Mouse (Mus musculus) 416B (cell line): Measurements from ENCODE around the gene Sgpp2.
A peak's percentile ranks its signal among the peaks of the same experiment; 100 is the strongest.

Experiments used
- DNase-seq: peaks from one replicate; pipeline ENCODE4 v3.0.0; 2011; ENCODE audit warnings: low read depth

Sgpp2 gene

GRCm38 (mm10) chr1:78338212-78338611, 28.1 kb downstream of the Sgpp2 start:
- no peak for DNase-seq

GRCm38 (mm10) chr1:78339941-78340340, 29.8 kb downstream of the Sgpp2 start:
- DNase-seq: no peak

- DNase-seq: no peak
These were observed 30.4 kb downstream of the Sgpp2 start for GRCm38 (mm10) chr1:78340584-78340983.

- no peak for DNase-seq
These were observed 37.2 kb downstream of the Sgpp2 start for GRCm38 (mm10) chr1:78347317-78347806.

- DNase-seq: no peak
These were observed 39.1 kb downstream of the Sgpp2 start for GRCm38 (mm10) chr1:78349219-78349618.

GRCm38 (mm10) chr1:78353254-78353653, 43.1 kb downstream of the Sgpp2 start:
- DNase-seq: no peak

- no peak for DNase-seq
These were observed 45.0 kb downstream of the Sgpp2 start for GRCm38 (mm10) chr1:78355123-78355522.

GRCm38 (mm10) chr1:78357415-78357814, 47.3 kb downstream of the Sgpp2 start:
- no peak for DNase-seq

- no peak for DNase-seq
These were observed 47.7 kb downstream of the Sgpp2 start for GRCm38 (mm10) chr1:78357868-78358267.

GRCm38 (mm10) chr1:78363965-78364889, 54.1 kb downstream of the Sgpp2 start:
- DNase-seq: no peak

- DNase-seq: no peak
These were observed 57.7 kb downstream of the Sgpp2 start for GRCm38 (mm10) chr1:78367806-78368205.

GRCm38 (mm10) chr1:78370121-78370520, 60.0 kb downstream of the Sgpp2 start:
- no peak for DNase-seq

GRCm38 (mm10) chr1:78371569-78372236, 61.6 kb downstream of the Sgpp2 start:
- no peak for DNase-seq

- DNase-seq: no peak
These were observed 62.2 kb downstream of the Sgpp2 start for GRCm38 (mm10) chr1:78372316-78372715.

- DNase-seq: no peak
These were observed 63.7 kb downstream of the Sgpp2 start for GRCm38 (mm10) chr1:78373836-78374235.

- no peak for DNase-seq
These were observed 64.9 kb downstream of the Sgpp2 start for GRCm38 (mm10) chr1:78375058-78375457.

- no peak for DNase-seq
These were observed 70.8 kb downstream of the Sgpp2 start for GRCm38 (mm10) chr1:78380950-78381349.

GRCm38 (mm10) chr1:78387854-78388253, 77.7 kb downstream of the Sgpp2 start:
- peak; percentile 8 for DNase-seq

- no peak for DNase-seq
These were observed 78.7 kb downstream of the Sgpp2 start for GRCm38 (mm10) chr1:78388848-78389247.

- DNase-seq: no peak
These were observed 85.1 kb downstream of the Sgpp2 start for GRCm38 (mm10) chr1:78395191-78395735.

GRCm38 (mm10) chr1:78395737-78396136, 85.6 kb downstream of the Sgpp2 start:
- no peak for DNase-seq

- DNase-seq: no peak
These were observed 86.3 kb downstream of the Sgpp2 start for GRCm38 (mm10) chr1:78396320-78396913.
